Mouse (Mus musculus): ENCODE results near the gene F5. TPM values are rescaled to one million over a fixed set of nuclear protein-coding genes. Genes with fewer than 3 reads are reported as not detected.

Gene F5
- total and polyA plus RNA-seq, 3 experiments: not detected

- Histone ChIP-seq H3K79me2 (ENCODE audit: control insufficient read depth, insufficient read depth, low read length, poor library complexity) (no peaks in the 10 kb centered on the region), H3K9me3 (replicated peaks; ENCODE audit: insufficient read depth, low read length) (no peaks in the 10 kb centered on the region), H3K4me3 (ENCODE audit: control insufficient read depth in 1 of 2, insufficient read depth in 1 of 2, low read depth in 2 of 2, low read length in 2 of 2) (no peak overlapping the region), H3K9ac (ENCODE audit: control insufficient read depth, low read depth, low read length, poor library complexity, severe bottlenecking) (no peak overlapping the region), H3K4me1 (ENCODE audit: control insufficient read depth in 1 of 2, insufficient read depth in 2 of 2, low read length in 2 of 2) (no peaks in the 10 kb centered on the region), H3K36me3 (ENCODE audit: control insufficient read depth in 1 of 2, insufficient read depth in 2 of 2, low read length in 2 of 2) (no peaks in the 10 kb centered on the region), H3K27me3 (ENCODE audit: control insufficient read depth in 1 of 2, insufficient read depth in 2 of 2, low read length in 2 of 2) (peaks cover 2% of the 10 kb centered on the region in 2 experiments; a peak in 1 of 4 replicates), H3K27ac (ENCODE audit: control insufficient read depth, low read depth, low read length) (no peak overlapping the region)
- no peak for DNase-seq (ENCODE audit: low read depth, low spot score)
- TF ChIP-seq NRF1 (IDR thresholded peaks at IDR 0.05; ENCODE audit: insufficient read depth, low read depth, low read length, poor library complexity, severe bottlenecking) (no peak), RAD21 (IDR thresholded peaks at IDR 0.05; ENCODE audit: low read depth, low read length) (no peak), MYC (IDR thresholded peaks at IDR 0.05; ENCODE audit: low read depth, low read length) (no peak), KAT2A (conservative IDR thresholded peaks at IDR 0.05; ENCODE audit: low read depth, low read length) (no peak), MAX (IDR thresholded peaks at IDR 0.05; ENCODE audit: low read length) (no peak), TBP (IDR thresholded peaks at IDR 0.05; ENCODE audit: low read depth, low read length) (no peak), CHD2 (IDR thresholded peaks at IDR 0.05; ENCODE audit: low read length) (no peak), USF2 (IDR thresholded peaks at IDR 0.05; ENCODE audit: borderline replicate concordance in 1 of 2, insufficient read depth in 1 of 2, low read depth in 1 of 2, low read length in 2 of 2) (no peak), MAFK (IDR thresholded peaks at IDR 0.05; ENCODE audit: borderline replicate concordance, low read depth, low read length) (no peak), MAZ (IDR thresholded peaks at IDR 0.05; ENCODE audit: low read depth, low read length) (no peak), SMC3 (IDR thresholded peaks at IDR 0.05; ENCODE audit: low read depth, low read length) (no peak), RCOR1 (IDR thresholded peaks at IDR 0.05; ENCODE audit: low read depth, low read length) (no peak), GABPA (IDR thresholded peaks at IDR 0.05; ENCODE audit: low read depth, low read length) (no peak), JUND (IDR thresholded peaks at IDR 0.05; ENCODE audit: low read depth, low read length) (no peak)
Measured at GRCm38 (mm10) chr1:164149083-164149482, 2.6 kb upstream of the F5 start.

GRCm38 (mm10) chr1:164152836-164153235 is 1.2 kb downstream of the F5 start:
- H3K4me3 ChIP-seq (ENCODE audit: control insufficient read depth in 1 of 2, insufficient read depth in 1 of 2, low read depth in 2 of 2, low read length in 2 of 2): no peak overlapping the region
- H3K36me3 ChIP-seq (ENCODE audit: control insufficient read depth in 1 of 2, insufficient read depth in 2 of 2, low read length in 2 of 2): no peaks in the 10 kb centered on the region
- no peak overlapping the region for H3K27ac ChIP-seq (ENCODE audit: control insufficient read depth, low read depth, low read length)
- H3K4me1 ChIP-seq (ENCODE audit: control insufficient read depth in 1 of 2, insufficient read depth in 2 of 2, low read length in 2 of 2): no peaks in the 10 kb centered on the region
- H3K9ac ChIP-seq (ENCODE audit: control insufficient read depth, low read depth, low read length, poor library complexity, severe bottlenecking): no peak overlapping the region
- H3K27me3 ChIP-seq (ENCODE audit: control insufficient read depth in 1 of 2, insufficient read depth in 2 of 2, low read length in 2 of 2): peaks cover 2 to 3% of the 10 kb centered on the region in 2 experiments; a peak in 3 of 4 replicates
- DNase-seq (ENCODE audit: low read depth, low spot score): no peak
- no peaks in the 10 kb centered on the region for H3K9me3 ChIP-seq (replicated peaks; ENCODE audit: insufficient read depth, low read length)
- no peak for TF ChIP-seq MAX (IDR thresholded peaks at IDR 0.05; ENCODE audit: low read length)
- no peak for TF ChIP-seq SMC3 (IDR thresholded peaks at IDR 0.05; ENCODE audit: low read depth, low read length)
- no peak for TF ChIP-seq MYC (IDR thresholded peaks at IDR 0.05; ENCODE audit: low read depth, low read length)
- TF ChIP-seq KAT2A (conservative IDR thresholded peaks at IDR 0.05; ENCODE audit: low read depth, low read length): no peak
- TF ChIP-seq HCFC1 (IDR thresholded peaks at IDR 0.05; ENCODE audit: low read depth, low read length): no peak
- TF ChIP-seq MYB (IDR thresholded peaks at IDR 0.05; ENCODE audit: low read depth, low read length): no peak
- TF ChIP-seq GABPA (IDR thresholded peaks at IDR 0.05; ENCODE audit: low read depth, low read length): no peak
- no peak for TF ChIP-seq TCF12 (IDR thresholded peaks at IDR 0.05; ENCODE audit: low read depth, low read length)
- no peak for TF ChIP-seq MAFK (IDR thresholded peaks at IDR 0.05; ENCODE audit: borderline replicate concordance, low read depth, low read length)
- TF ChIP-seq MXI1 (IDR thresholded peaks at IDR 0.05; ENCODE audit: low read depth, low read length): no peak
- H3K79me2 ChIP-seq (ENCODE audit: control insufficient read depth, insufficient read depth, low read length, poor library complexity): no peaks in the 10 kb centered on the region

Data from MEL (cell line).